Mouse (Mus musculus) testis, postnatal 14 days (tissue): ENCODE results near the gene Srxn1.

Source experiments
- DNase-seq: peaks from one replicate; pipeline ENCODE4 v3.0.0; 2021; ENCODE audit warnings: low spot score

Srxn1 gene

GRCm38 (mm10) chr2:152159487-152159886 is 54.2 kb downstream of the Srxn1 start:
- DNase-seq, result no peak
